Mouse (Mus musculus): ENCODE results near the gene Wnt5b.
A peak's percentile ranks its signal among the peaks of the same experiment; 100 is the strongest.

The Wnt5b gene

DNA sequence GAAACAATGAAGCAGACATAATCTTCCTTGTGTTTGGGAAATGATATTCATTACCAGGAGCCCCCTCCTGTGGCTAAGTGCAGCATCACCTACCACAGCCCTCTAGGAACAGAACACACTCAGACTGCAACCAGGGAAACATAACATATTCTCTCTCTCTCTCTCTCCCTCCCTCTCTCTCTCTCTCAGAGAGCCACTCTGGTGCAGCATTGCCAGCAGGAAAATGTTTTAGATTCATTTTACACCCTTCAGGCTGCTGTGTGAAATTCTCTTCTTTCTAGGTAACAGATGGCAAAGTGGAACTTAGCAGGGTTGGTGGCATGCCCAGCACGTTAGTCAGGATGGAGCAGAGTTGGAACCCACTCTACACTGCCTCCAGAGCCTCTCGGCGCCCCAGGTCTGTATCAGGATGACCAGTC lies 22.7 kb downstream of the Wnt5b start:
- no peak for DNase-seq

DNA sequence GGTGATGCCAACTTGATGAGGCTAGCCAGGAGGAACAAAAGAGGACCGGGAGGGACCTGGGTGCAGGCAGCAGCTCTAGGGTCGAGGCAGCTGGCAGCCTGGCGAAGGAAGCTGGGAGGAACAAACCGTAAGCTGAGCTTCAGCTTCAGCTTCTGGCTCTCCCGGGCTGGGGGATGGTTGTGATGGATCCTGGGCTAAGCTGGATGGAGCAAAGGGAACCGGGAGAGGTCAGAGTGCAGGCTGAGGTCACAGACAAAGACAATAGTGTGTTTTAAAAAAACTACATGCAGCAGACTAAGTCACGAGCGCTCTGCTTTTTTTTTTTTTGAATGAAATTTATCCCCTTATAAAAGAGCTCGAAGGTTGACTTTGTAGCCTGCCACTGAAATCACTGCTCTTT lies 23.4 kb downstream of the Wnt5b start:
- DNase-seq = peak in 1 of 2 experiments; percentile 13

DNA sequence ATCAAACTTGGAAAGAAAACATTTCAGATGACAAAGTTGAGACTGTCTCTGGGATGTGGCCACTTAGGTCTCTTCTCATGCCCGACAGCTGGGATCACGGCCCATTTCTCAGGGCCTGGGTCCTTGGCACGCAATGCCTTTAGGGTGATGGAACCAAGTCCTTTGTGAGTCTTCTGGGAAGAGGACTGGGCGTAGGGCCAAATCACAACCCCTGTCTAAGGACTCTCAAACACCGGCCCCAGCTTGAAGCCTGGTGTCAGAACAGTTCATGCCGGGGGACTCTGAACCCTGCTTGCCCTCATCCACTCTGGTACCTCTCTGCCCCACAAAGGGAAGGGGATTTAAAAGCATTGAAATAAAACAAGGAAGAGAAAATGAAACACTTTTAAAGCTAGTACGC lies 30.1 kb downstream of the Wnt5b start:
- DNase-seq = peak in 1 of 2 experiments; percentile 50

GRCm38 (mm10) chr6:119513452-119513851 lies 30.7 kb downstream of the Wnt5b start:
- DNase-seq = no peak

- DNase-seq = no peak
Observed at GRCm38 (mm10) chr6:119512701-119513100, 31.4 kb downstream of the Wnt5b start.

GRCm38 (mm10) chr6:119509437-119510037 lies 34.6 kb downstream of the Wnt5b start:
- DNase-seq = no peak

DNA sequence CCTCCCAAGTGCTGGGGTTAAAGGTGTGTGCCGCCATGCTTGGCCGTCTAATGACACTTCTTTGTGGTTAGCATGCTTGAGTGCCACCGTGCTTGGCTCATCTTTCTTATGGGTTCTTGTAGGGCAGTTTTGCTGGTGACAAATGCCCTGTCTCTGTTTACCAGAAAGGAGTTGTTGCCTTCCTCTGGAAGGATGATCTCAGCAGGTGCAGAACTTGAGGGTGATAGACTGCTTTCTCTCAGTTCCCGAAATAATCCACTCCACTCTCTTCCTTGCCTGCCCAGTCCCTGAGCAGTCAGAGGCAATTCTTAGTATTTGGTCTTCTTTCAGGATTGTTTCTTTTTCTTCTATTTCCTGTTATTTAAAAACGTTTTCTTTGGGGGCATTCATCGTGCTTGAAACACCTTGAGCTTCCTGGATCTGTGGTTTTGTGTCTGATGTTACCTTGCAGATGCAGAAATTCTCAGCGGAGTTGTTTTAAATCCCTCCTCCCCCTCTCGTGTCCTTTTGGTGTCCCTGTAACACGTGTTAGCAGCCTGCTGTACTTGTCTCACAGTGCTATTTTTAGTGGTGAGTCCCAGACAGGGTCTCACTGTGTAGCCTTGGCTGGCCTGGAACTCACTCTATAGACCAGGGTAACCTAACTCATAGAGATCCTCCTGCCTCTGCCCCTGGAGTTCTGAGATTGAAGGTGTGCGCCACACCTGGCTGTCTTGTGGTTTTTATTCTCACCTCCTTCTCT lies 35.3 kb downstream of the Wnt5b start:
- peak in 1 of 2 experiments; percentile 40 for DNase-seq

DNA sequence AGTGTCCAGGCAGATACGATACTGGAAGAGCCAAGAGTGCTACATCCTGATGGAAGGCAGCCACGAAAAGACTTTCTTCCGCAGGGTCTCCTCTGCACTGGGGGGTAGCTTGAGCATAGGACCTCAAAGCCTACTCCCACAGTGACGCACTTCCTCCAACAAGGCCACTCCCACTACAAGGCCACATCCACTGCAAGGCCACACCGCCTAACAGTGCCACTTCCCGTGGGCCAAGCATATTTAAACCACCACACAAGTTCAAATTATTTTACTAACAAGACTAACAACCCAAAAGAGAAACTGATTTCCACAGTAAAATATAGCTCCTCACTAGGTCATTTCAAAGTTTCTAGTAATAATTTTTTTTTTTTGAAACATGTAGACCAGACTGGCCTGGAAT lies 35.9 kb downstream of the Wnt5b start:
- DNase-seq = no peak

- DNase-seq = peak; percentile 44 to 57
Observed at GRCm38 (mm10) chr6:119505525-119506225, 38.5 kb downstream of the Wnt5b start.

DNA sequence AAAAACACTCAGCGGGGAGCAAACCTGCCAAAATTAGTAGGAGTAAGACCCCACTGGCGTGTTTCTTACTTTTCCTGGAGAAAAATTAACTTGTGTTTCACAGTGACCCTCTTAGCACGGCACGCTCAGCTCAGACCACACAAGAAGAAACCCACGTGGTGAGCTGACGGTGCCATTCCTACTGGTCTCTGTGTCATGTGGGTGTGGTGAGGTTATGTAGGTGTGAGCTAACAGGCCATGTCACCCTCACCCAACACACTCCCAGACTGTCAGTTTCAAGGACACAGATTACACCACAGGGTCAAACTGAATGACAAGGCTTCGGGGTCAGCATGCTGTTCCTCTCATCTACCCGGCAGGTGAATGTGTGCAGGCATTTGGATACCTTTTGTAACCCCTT lies 39.4 kb downstream of the Wnt5b start:
- DNase-seq = no peak

- peak in 1 of 2 experiments; percentile 14 for DNase-seq
Observed at GRCm38 (mm10) chr6:119502031-119502430, 42.1 kb downstream of the Wnt5b start.

- DNase-seq = no peak
Observed at GRCm38 (mm10) chr6:119500086-119500485, 44.1 kb downstream of the Wnt5b start.

GRCm38 (mm10) chr6:119499271-119499670 lies 44.9 kb downstream of the Wnt5b start:
- peak; percentile 79 to 83 for DNase-seq

DNA sequence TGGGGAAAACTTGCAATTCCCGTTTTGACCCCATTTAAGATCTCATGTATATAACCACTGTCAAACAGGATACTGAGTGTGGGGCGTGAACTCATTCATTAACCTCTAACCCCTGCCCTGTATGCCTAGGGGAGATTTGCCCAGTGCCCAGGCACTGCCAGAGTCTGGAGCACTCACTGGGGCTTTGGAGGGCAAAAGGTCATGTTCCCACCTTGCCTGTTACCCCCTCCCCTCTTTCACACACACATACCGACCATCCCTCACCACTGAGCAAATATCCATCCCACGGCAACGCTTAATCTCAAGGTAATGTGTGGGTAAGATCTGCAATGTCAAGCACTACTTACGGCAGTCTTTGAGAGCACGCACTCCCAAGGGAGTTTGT lies 51.5 kb downstream of the Wnt5b start:
- DNase-seq = no peak

- DNase-seq = no peak
Observed at GRCm38 (mm10) chr6:119491997-119492629, 52.0 kb downstream of the Wnt5b start.

GRCm38 (mm10) chr6:119491006-119491405 lies 53.1 kb downstream of the Wnt5b start:
- DNase-seq = no peak

- no peak for DNase-seq
Observed at GRCm38 (mm10) chr6:119490549-119490948, 53.6 kb downstream of the Wnt5b start.

DNA sequence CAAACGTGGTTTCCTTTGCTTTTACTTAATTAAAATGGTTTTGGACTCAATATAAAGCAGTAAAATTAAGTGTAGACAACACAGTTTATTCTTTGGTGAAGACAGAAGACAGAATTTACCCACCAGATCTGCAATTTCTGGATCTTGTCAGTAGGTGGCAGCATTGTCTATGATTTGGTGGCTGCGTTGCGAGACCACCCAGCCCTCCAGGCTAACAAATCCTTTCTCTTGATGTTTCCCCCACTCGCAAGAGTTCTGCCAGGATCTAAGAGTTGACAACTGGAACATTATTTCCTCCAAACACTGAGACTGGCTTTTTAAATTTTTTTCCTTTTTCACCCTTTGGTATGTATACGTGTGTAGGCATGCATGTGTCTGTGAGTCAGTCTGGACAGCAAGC lies 54.4 kb downstream of the Wnt5b start:
- peak in 1 of 2 experiments; percentile 55 for DNase-seq

DNA sequence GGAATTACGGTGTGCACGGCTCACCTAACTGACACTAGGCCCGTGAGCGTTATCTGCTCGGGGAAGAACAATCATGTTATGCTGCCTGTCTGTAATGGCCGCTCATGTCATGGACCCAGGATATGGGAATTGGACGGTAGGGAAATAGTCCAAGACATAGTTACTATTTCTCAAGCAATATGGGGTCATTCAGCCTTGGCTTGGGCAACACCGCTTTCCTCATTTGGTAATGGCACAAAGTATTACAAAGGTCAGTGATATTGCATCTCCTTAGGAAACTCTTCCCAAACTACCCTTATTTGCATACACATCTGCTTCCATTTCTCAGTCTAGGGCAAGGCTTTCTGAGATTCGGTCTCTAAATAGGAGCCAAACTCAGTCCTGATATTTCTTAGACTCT lies 56.5 kb downstream of the Wnt5b start:
- no peak for DNase-seq

GRCm38 (mm10) chr6:119487085-119487458 lies 57.1 kb downstream of the Wnt5b start:
- DNase-seq = no peak

GRCm38 (mm10) chr6:119486381-119487084 lies 57.6 kb downstream of the Wnt5b start:
- no peak for DNase-seq

DNA sequence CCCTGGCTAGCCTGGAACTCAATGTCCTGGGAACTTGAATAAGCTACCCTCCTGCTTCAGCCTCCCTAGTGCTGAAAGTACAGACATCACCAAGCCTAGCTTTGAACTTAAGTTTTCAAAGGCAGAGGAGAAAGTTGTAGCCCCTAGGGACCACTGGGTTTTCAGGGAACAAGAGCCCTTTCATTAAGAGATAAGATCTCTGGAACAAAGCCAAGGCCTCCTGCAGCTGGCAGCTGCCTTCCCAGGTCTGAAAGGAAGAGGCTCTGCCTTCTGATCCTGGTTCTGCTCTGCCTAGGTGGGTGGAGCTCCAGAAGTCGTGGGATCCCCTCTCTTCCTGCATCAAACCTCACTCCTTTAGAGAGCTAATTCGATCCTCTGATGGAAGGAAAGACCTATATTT lies 58.7 kb downstream of the Wnt5b start:
- DNase-seq = no peak

All from kidney, postnatal 36 days (tissue).